Mouse (Mus musculus): ENCODE data around the gene Ecsit.

Gene Ecsit

DNA sequence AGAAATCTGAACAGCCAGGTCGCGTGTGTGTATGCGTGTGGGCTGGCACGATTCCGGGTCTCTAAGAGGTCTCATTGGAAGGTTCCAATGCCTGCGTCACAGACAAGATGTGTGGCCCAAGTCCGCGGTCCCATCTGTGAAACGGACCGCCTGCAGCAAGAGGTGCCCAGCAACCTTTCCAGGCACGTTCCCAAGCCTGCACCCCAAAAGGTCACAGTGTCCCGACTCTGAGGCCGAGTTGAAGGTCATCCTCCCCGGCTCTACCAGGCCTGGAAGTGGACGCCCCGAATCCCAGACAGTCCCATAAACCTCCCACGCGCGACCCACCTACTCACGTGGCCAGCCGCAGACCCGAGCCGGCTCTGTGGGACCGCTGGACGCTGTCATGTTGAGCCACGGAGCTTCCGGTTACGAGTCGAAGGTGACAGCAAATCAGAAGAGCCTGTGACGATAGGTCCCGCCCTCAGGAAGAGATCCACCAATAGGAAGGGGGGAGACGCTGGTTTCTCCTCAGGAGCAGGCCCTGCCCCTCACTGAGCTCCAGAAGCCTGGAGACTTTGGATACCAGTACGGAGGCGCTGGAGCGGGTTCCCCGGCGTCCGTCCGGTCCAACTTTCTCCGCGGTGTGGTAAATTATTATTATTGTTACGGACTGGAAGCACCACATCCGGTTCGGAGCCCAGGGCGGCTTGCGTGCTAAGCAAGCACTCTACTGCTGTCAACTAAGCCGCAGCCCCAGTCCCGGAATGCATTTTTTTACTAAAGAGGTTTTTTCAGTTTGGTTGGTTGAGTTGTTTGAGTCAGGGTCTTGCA is at the start of gene Ecsit:
Gene Ecsit, minus strand, starts transcription at position 417 of the 813 bp plus-strand sequence.
- in situ Hi-C loops (cut with MboI; ENCODE audit: low sequenced_read_pairs), result no loop called here

GRCm38 (mm10) chr9:22134246-22134890 is 49.1 kb upstream of the Ecsit start:
- in situ Hi-C loops (cut with MboI; ENCODE audit: low sequenced_read_pairs), result no loop called here

DNA sequence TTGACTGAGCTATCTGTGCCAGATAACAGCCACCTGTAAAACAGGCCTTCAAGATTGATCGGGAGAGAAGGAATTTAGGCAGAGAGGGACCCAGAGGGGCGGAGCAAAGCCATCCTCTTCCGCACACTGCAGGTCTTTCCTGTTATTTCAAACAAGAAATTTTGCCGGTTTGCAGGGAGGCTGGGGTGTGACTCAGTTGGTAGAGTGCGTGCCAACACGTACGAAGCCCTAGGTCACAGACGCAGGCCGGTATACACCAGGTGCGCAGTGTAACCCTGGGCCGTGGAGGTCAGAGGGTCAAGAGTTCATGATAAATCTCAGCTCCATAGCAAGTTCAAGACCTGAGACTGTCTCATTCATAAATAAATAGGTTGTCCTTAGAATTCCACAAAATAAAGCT is 47.0 kb upstream of the Ecsit start:
- in situ Hi-C loops (cut with MboI; ENCODE audit: low sequenced_read_pairs), result no loop called here

GRCm38 (mm10) chr9:22131226-22131981 is 46.2 kb upstream of the Ecsit start:
- in situ Hi-C loops (cut with MboI; ENCODE audit: low sequenced_read_pairs), result no loop called here

DNA sequence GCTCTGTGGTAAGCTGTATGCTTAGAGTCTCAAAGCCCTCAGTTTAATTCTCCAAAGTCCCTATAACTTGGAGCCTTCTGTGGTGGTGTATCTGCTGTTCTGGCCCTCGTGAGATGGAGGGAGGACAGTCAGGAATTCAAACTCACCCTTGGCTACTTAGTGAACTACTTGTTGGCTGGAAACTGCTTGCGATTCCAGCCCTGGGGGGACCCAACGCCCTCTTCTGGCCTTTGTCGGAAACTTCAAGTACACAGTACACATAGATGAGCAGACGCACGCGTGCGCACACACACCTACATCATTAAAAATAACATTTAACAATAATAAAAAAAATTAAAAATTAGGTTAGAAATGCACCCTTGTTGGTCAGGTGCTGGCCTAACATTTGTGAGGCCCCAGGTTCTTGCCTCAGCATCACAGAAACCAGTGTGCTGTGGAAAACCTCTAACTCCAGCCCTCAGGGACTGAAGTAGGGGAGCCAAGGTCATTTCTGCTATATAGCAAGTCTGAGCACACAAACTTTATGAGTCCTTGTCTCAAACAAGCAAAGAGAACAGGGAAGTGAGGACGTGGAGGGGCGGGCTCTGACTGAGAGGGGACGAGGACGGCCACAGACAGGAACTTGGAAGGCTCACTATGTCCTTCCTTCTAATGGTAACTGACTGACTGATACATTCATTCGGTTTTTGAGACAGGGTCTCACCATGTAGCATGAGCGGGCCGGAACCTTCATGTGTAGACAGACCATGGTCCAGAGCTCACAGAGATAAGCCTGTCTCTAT is 40.2 kb upstream of the Ecsit start:
- in situ Hi-C loops (cut with MboI; ENCODE audit: low sequenced_read_pairs), result no loop called here

DNA sequence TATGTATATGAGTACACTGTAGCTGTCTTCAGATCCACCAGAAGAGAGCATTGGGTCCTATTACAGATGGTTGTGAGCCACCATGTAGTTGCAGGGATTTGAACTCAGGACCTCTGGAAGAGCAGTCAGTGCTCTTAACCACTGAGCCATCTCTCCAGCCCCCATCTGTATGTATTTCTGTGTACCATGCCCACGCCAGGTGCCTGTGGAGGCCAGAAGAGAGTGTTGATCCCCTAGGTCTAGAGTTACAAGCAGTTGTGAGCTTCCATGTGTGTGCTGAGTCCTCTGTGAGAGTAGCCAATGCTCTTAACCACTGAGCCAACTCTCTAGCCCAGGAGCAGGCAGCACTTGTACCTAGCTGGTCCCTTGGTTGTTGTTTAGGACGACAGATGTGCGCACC is 38.9 kb upstream of the Ecsit start:
- in situ Hi-C loops (cut with MboI; ENCODE audit: low sequenced_read_pairs), result no loop called here

GRCm38 (mm10) chr9:22123069-22123609 is 37.9 kb upstream of the Ecsit start:
- in situ Hi-C loops (cut with MboI; ENCODE audit: low sequenced_read_pairs), result no loop called here

- in situ Hi-C loops (cut with MboI; ENCODE audit: low sequenced_read_pairs), result no loop called here
Observed at GRCm38 (mm10) chr9:22122005-22122404, 36.8 kb upstream of the Ecsit start.

GRCm38 (mm10) chr9:22121545-22121944 is 36.3 kb upstream of the Ecsit start:
- in situ Hi-C loops (cut with MboI; ENCODE audit: low sequenced_read_pairs), result no loop called here

DNA sequence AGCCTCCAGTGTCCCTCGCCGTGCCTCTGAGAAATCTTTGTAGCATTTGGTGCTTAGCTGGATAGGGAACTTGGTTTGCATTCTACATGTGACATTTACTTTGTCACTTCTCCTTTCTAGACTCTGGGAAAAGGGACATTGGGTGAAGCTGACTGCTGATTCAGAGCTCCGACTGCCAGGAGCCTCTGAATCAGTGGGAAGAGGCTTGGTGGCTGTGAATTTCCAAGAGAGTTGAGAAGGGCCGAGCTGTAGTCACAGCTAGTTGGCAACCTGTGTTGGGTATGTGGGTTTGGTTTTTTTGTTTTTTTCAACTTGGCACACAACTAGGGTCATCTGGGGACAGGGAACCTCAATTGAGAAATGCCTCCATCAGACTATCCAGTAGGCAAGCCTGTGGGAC is 34.3 kb upstream of the Ecsit start:
- in situ Hi-C loops (cut with MboI; ENCODE audit: low sequenced_read_pairs), result no loop called here

DNA sequence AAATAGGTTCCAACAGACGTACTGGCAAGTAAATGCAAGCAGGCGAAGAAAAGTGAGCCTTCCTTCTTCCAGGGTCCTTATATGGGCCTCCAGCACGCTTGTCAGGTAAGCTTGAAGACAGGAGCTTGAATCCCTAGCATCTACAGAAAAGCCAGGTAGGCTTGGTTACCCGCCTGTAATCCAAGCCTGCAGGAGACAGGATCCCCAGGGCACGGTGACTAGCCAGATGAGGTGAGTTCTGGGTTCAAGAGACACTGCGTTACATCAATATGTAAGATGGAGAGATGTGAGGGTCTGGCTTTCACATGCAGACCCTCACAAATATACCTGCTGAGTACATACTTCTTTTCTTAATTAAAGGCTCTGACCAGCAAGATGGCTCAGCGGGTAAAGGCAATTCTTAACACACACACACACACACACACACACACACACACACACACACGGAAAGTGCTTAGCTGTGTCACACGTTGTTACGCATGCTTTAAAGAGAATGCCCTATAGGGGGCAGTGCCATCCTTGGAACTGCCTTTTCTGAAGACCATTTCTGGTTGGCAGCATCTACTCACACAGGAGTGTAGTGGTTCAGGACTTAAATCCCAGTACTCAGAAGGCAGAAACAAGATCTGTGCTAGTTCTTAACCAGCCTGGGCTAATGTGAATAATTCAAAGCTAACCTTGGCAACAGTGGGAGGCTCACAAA is 32.7 kb upstream of the Ecsit start:
- in situ Hi-C loops (cut with MboI; ENCODE audit: low sequenced_read_pairs), result no loop called here

DNA sequence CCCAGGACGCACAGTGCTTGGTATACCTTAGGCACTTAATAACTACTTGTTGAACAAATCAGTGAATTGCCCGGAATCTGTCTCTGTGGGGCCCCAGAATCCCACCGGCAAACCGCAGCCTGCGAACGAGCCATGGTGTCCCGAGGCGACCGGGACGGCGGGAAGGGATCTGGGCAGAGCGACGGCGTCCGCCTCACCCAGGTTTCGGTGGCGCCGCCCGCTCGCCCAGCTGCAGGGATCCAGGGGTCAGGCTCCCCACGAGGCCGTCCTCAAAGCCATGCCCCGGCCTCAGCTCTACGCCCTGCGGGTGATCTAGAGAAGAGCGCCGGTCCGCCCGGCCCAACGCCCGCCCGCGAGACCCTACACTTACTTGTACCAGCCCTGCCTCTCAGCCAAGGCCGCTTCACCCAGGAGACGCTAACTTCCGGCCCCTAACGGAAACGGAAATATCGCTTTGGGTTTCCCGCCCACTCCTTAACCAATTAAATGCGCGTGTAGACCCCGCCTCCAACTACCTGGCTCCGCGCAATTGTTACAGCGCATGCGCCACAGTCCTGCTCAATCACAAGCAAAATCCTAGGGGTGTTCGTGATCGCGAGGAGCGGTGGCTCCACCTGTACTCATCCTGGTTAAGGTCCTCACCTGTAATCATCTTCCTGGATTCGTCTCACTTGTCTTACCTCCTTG is 31.6 kb upstream of the Ecsit start, which contains the start of gene Elof1:
Gene Elof1, minus strand, starts transcription at position 433 of the 687 bp plus-strand sequence.
- in situ Hi-C loops (cut with MboI; ENCODE audit: low sequenced_read_pairs), result no loop called here

DNA sequence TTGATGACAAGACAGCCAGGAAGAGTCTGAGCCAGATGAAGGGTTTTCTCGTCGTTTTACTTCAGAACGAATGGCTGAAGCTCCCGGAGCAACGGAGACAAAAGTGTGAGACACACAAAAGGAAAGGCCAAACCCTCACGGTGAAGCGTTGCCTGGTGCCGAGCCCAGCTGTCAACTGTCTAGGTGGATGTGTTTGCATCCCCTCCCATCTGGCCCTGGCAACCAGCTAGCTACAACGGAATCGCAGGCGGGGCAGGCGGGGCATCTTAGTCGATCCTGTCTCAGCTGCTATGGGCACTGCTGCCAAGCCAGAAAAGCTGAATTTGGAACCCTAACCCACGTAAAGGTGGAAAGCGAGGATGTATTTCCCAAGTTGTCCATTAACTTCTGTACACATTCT is 30.8 kb upstream of the Ecsit start:
- in situ Hi-C loops (cut with MboI; ENCODE audit: low sequenced_read_pairs), result no loop called here

DNA sequence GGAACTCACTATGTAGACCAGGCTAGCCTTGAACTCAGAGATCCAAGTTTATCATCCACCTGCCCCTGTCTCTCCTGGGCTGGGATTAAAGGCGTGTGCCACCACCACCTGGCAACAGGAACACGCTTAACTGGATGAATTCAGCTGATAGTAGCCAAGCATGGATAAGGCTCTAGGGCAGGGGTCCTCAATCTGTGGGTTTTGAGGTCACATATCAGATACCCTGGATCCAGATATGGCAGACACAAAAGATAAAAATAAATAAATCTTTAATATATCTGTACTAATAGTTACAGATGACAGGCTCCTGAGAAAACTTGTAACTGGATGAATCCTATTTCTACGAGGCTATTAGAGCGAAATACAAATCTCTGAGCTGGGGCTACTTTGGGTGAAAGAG is 30.4 kb upstream of the Ecsit start:
- in situ Hi-C loops (cut with MboI; ENCODE audit: low sequenced_read_pairs), result no loop called here

GRCm38 (mm10) chr9:22108194-22108593 is 23.0 kb upstream of the Ecsit start:
- in situ Hi-C loops (cut with MboI; ENCODE audit: low sequenced_read_pairs), result no loop called here

- in situ Hi-C loops (cut with MboI; ENCODE audit: low sequenced_read_pairs), result no loop called here
Observed at GRCm38 (mm10) chr9:22099922-22100321, 14.7 kb upstream of the Ecsit start.

DNA sequence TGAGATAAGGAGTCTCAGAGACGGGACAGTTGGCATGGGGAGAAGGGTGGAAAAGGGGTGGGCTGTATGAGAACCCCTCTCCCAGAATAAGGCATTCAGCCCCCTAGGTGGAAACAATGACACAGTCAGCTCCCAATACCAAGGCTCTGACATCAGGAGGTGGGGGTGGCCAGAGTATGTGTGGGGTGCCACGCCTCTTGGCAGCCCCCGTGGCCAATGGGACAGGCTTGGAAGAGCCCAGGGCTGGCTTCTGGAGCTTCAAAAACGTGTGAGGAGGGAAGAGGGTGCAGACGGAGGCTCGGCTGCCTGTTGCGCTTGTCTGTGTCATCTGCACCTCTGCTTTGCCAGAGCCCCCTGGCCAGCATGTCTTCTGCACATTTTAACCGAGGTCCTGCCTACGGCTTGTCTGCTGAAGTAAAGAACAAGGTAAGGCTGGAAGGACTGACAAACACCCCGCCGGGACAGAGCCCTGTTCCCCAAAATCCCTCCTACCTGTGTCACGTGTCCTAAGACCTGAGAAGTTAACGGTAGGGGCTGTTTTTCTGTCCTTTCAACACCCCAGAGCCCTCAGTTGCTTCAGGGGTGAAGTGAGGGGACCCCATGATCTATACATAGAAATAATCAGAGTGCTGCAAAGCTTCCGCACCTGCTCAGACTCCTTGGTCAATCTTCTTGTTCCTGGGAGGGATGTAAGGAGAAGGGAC is 13.9 kb upstream of the Ecsit start, which contains the start of gene Cnn1:
Gene Cnn1, plus strand, starts transcription at position 224 of the 704 bp plus-strand sequence.
- in situ Hi-C loops (cut with MboI; ENCODE audit: low sequenced_read_pairs), result no loop called here

- in situ Hi-C loops (cut with MboI; ENCODE audit: low sequenced_read_pairs), result no loop called here
Observed at GRCm38 (mm10) chr9:22095854-22096307, 10.6 kb upstream of the Ecsit start.

DNA sequence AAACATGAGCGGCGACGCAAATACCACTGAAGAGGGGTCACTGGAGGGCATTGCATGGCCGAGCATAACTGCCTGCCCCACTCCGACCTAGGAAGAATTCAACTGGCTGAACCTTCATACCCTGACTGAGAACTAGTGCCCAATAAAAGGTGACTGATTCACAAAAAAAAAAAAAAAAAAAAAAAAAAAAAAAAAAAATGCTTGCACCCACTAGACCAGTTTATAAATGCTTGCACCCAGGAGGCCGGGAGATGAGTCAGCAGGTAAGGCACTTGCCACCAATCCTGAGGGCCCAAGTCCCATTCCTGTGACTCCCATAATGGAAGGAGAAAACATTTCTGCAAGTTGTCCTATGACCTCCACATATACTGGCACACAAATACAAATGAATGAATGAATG is 7.5 kb upstream of the Ecsit start:
- in situ Hi-C loops (cut with MboI; ENCODE audit: low sequenced_read_pairs), result no loop called here

Measured in CH12F3 (cell line).